In the genomic region with DNA sequence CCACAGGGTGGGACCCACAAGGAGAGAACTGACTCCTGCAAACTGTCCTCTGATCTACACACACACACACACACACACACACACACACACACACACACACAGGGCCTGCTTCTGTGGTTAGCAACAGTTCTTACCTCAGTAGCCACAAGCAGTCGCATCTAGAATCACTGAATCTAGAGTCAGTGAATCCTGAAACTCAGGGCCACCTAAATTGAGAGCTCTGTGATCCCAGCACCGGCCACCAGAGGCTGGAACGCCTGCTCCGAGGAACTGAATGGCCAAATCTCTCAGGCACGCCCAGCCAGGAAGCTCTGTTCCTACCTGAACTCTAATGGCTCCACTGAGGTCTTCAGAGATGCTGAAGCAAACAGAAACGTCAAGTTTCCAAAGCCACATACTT, we compare ENCODE assay signal across 8 mouse cellular contexts. TPM values are rescaled to one million over a fixed set of nuclear protein-coding genes. Genes with fewer than 3 reads are reported as not detected.
DNase-seq lines count a peak whose midpoint lies in the region; ATAC-seq and TF ChIP-seq lines count a peak whose summit lies in the region.

No protein-coding gene starts in this region.

- no peak overlapping the region for H3K9ac ChIP-seq in kidney, embryonic 15.5 days
- H3K9ac ChIP-seq in midbrain, embryonic 11.5 days (ENCODE audit: low read length), result no peak overlapping the region

- DNase-seq in kidney, adult 18-20 months, result peak; percentile 33
- peak; percentile 29 for DNase-seq in c-Kit-negative CD71-positive TER-119-positive erythroid progenitor cells, embryonic 14.5 days (ENCODE audit: low read depth, low spot score)
- no peak for DNase-seq in cerebellum, adult 18-20 months
- no peak for DNase-seq in midbrain, embryonic 11.5 days (ENCODE audit: low spot score, missing footprints)
- no peak for DNase-seq in heart, adult 18-20 months

- H3K4me3 ChIP-seq in kidney, embryonic 15.5 days (replicated peaks), result no peak overlapping the region
- no peak overlapping the region for H3K4me3 ChIP-seq in E14TG2a.4 (replicated peaks; ENCODE audit: low read length)
- no peak overlapping the region for H3K4me3 ChIP-seq in midbrain, embryonic 11.5 days (ENCODE audit: low read depth, low read length)

- no peaks in the 10 kb centered on the region; the same call in 1 of the 2 replicates for H3K4me1 ChIP-seq in kidney, embryonic 15.5 days
- peaks cover 10% of the 10 kb centered on the region for H3K4me1 ChIP-seq in E14TG2a.4 (replicated peaks; ENCODE audit: low read depth, low read length)
- H3K4me1 ChIP-seq in midbrain, embryonic 11.5 days (ENCODE audit: control insufficient read depth, insufficient read depth, low read length), result no peaks in the 10 kb centered on the region

- no peaks in the 10 kb centered on the region for H3K36me3 ChIP-seq in kidney, embryonic 15.5 days
- no peaks in the 10 kb centered on the region for H3K36me3 ChIP-seq in E14TG2a.4 (ENCODE audit: insufficient read depth, low read length)
- H3K36me3 ChIP-seq in midbrain, embryonic 11.5 days (ENCODE audit: control insufficient read depth, insufficient read depth, low read length), result no peaks in the 10 kb centered on the region

- peak; percentile 37 for TF ChIP-seq CTCF in E14TG2a.4 (conservative IDR thresholded peaks at IDR 0.05; ENCODE audit: low read length)

- H3K4me2 ChIP-seq in kidney, embryonic 15.5 days, result no peak overlapping the region
- no peak overlapping the region for H3K4me2 ChIP-seq in midbrain, embryonic 11.5 days

- no peaks in the 10 kb centered on the region for H3K27me3 ChIP-seq in kidney, embryonic 15.5 days
- no peaks in the 10 kb centered on the region for H3K27me3 ChIP-seq in E14TG2a.4 (ENCODE audit: insufficient read depth, low read length)
- no peaks in the 10 kb centered on the region for H3K27me3 ChIP-seq in midbrain, embryonic 11.5 days (ENCODE audit: control insufficient read depth, insufficient read depth, low read length)

- WGBS in kidney, embryonic 15.5 days, result 30% methylated on average over 6 of the region's 6 CpGs
- WGBS in midbrain, embryonic 11.5 days, result 24% methylated on average over 6 of the region's 6 CpGs

- no peak for ATAC-seq in kidney, embryonic 15.5 days (replicated peaks; ENCODE audit: low FRiP score)
- peak; percentile 44; the same call in 1 of the 2 replicates for ATAC-seq in megakaryocyte, adult 5-6 weeks (ENCODE audit: poor library complexity, severe bottlenecking)
- no peak for ATAC-seq in midbrain, embryonic 11.5 days (ENCODE audit: low FRiP score)

- H3K27ac ChIP-seq in kidney, embryonic 15.5 days, result no peak overlapping the region
- no peak overlapping the region for H3K27ac ChIP-seq in midbrain, embryonic 11.5 days (ENCODE audit: low read depth, low read length)

- H3K9me3 ChIP-seq in kidney, embryonic 15.5 days (replicated peaks), result no peaks in the 10 kb centered on the region
- H3K9me3 ChIP-seq in E14TG2a.4 (ENCODE audit: low read length), result 0 out of 2 replicates have a peak, but pooled peaks cover 5% of the 10 kb centered on the region
- H3K9me3 ChIP-seq in midbrain, embryonic 11.5 days (ENCODE audit: control insufficient read depth, low read length), result no peaks in the 10 kb centered on the region

RNA-seq across cellular contexts. Expression of gene Ier3, which starts 57.6 kb away (rescaled TPM):
- 25.3 and 25.4 TPM in 2 replicates for polyA plus RNA-seq in kidney, embryonic 15.5 days (2015; fragmentation: Nextera tagmentation; extraction: Ambion mirVana)
- total RNA-seq in megakaryocyte, adult 5-6 weeks (2015), result 21.1 and 22.8 TPM in 2 replicates
- total RNA-seq in megakaryocyte, adult 5-6 weeks (2017), result 15.7 and 20.5 TPM in 2 replicates
- 2.5 and 4.0 TPM in 2 replicates for polyA plus RNA-seq in midbrain, embryonic 11.5 days (2014; fragmentation: Nextera tagmentation; extraction: Ambion mirVana)
- 10 to 100 TPM; 20.2 to 25.6 TPM for total RNA-seq in heart, adult 18-20 months (2021)

RNA-seq across cellular contexts. Expression of gene Flot1, which starts 59.2 kb away (rescaled TPM):
- polyA plus RNA-seq in kidney, embryonic 15.5 days (2015; fragmentation: Nextera tagmentation; extraction: Ambion mirVana), result 42.3 and 44.6 TPM in 2 replicates
- total RNA-seq in megakaryocyte, adult 5-6 weeks (2015), result 73.5 and 95.0 TPM in 2 replicates
- total RNA-seq in megakaryocyte, adult 5-6 weeks (2017), result 124 and 127 TPM in 2 replicates
- 46.9 and 47.4 TPM in 2 replicates for polyA plus RNA-seq in midbrain, embryonic 11.5 days (2014; fragmentation: Nextera tagmentation; extraction: Ambion mirVana)
- 100 to 1,000 TPM; 146 to 154 TPM for total RNA-seq in heart, adult 18-20 months (2021)

RNA-seq across cellular contexts. Expression of gene Ddr1, which starts 59.4 kb away (rescaled TPM):
- polyA plus RNA-seq in kidney, embryonic 15.5 days (2015; fragmentation: Nextera tagmentation; extraction: Ambion mirVana), result 83.0 and 86.1 TPM in 2 replicates
- total RNA-seq in megakaryocyte, adult 5-6 weeks (2015), result 0.91 and 1.0 TPM in 2 replicates
- 0.49 and 1.0 TPM in 2 replicates for total RNA-seq in megakaryocyte, adult 5-6 weeks (2017)
- polyA plus RNA-seq in midbrain, embryonic 11.5 days (2014; fragmentation: Nextera tagmentation; extraction: Ambion mirVana), result 78.4 and 92.1 TPM in 2 replicates
- total RNA-seq in heart, adult 18-20 months (2021), result 10 to 100 TPM; 21.7 to 24.0 TPM

Comparison
In these comparisons a context has a peak if more than half of its experiments do, and no peak if none do; other contexts are left out.
1. DNase-seq: peak in kidney, adult 18-20 months (single experiment) and c-Kit-negative CD71-positive TER-119-positive erythroid progenitor cells, embryonic 14.5 days (single experiment); none in cerebellum, adult 18-20 months (0 of 2), midbrain, embryonic 11.5 days (single experiment) and heart, adult 18-20 months (0 of 2).
2. RNA of gene Ddr1, which starts 59.4 kb away (total RNA-seq): 21.7 to 24.0 TPM in heart, adult 18-20 months; 0.49 to 1.0 TPM in megakaryocyte, adult 5-6 weeks; every median in the first group is over 10 times any median in the second.